Mouse (Mus musculus) stomach, embryonic 16.5 days (tissue): ENCODE results near the gene Olfm2. TPM values are rescaled to one million over a fixed set of nuclear protein-coding genes. Genes with fewer than 3 reads are reported as not detected.

Experiments used
- ATAC-seq: fragments of 200-750 bp; cut with Nextera tagmentation; 2 replicates; pipeline ENCODE4 v1.8.0; 2017; ENCODE audit warnings: moderate number of reproducible peaks, moderate TSS enrichment; ENCODE audit not compliant: insufficient read depth, low FRiP score
- H3K27ac ChIP-seq: fragments of 300-500 bp; sonication (generic); 2 replicates; pipeline ENCODE4 v1.5.1; 2014; ENCODE audit warnings: low read length
- H3K27me3 ChIP-seq: fragments of 300-500 bp; sonication (generic); 2 replicates; pipeline ENCODE4 v1.6.1; 2014; ENCODE audit warnings: low read length, control low read depth, mixed read lengths; ENCODE audit not compliant: control insufficient read depth, insufficient read depth
- H3K36me3 ChIP-seq: fragments of 300-500 bp; sonication (generic); 2 replicates; pipeline ENCODE4 v1.6.1; 2014; ENCODE audit warnings: low read length; ENCODE audit not compliant: control insufficient read depth, insufficient read depth
- H3K4me1 ChIP-seq: fragments of 300-500 bp; sonication (generic); 2 replicates; pipeline ENCODE4 v1.6.1; 2014; ENCODE audit warnings: low read length, control low read depth, mixed read lengths; ENCODE audit not compliant: control insufficient read depth, insufficient read depth
- H3K4me2 ChIP-seq: fragments of 300-500 bp; sonication (generic); 2 replicates; pipeline ENCODE4 v1.6.1; 2014; ENCODE audit warnings: low read depth, low read length, mixed read lengths
- H3K4me3 ChIP-seq: fragments of 300-500 bp; sonication (generic); replicated peaks from 2 replicates; pipeline ENCODE4 v1.5.1; 2014; ENCODE audit warnings: mild to moderate bottlenecking, low read length
- H3K9ac ChIP-seq: fragments of 300-500 bp; sonication (generic); 2 replicates; pipeline ENCODE4 v1.6.1; 2014; ENCODE audit warnings: low read length
- H3K9me3 ChIP-seq: fragments of 300-500 bp; sonication (generic); replicated peaks from 2 replicates; pipeline ENCODE4 v1.6.1; 2016; ENCODE audit warnings: low read length, control low read depth; ENCODE audit not compliant: control insufficient read depth
- WGBS: fragments of 180-500 bp; shearing (Covaris S2); extraction: QIAGEN DNeasy Blood & Tissue Kit; methylation state at CpG from one replicate; pipeline ENCODE4 v1.1.7; 2014; 5-methylcytosine and 5-hydroxymethylcytosine counted together
- polyA plus RNA-seq: library from polyadenylated mRNA; unstranded; fragments of >200 nt; fragmentation: Nextera tagmentation; extraction: Ambion mirVana; gene quantifications from 2 replicates; pipeline ENCODE4 v1.2.1, GENCODE M21; 2015

Gene Olfm2
- polyA plus RNA-seq, 1 experiment from 2014 or later = 7.4 TPM

DNA sequence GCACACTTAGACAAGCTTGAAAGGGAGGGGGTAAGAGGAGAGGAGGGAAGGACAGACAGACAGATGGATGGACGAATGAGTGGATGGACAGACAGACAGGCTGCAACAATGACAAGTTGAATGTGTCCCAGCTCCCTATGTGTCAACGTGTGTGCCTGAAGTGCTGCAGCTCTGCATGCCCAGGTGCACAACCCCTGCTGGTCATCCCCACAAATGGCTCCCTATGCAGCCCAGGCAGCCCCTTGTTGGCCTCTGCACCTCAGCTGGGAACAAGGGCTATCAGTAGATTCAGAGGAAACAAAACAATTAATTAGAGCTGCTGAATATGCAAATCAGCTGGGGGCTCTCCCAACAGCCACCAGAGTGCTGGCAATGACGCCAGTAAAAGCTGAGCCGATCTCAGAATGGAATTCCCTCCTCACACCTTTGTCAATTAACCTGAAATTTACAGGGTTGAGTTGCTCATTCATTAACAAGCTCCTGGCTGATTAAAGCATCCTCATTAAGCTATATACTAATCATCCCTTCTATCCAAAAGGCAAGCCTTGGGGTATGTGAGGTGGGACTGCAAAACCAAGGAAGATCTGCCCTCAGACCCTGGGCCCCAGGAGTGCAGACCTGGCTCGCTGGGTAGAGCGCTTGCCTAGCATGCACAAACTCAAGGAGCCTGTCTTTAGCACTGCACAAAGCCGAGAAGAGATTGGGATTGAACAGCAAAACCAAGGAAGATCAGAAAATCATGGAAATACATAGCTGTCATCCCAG lies 16.2 kb upstream of the Olfm2 start:
- Histone ChIP-seq H3K4me3 (no peak overlapping the region), H3K4me2 (no peak overlapping the region), H3K36me3 (no peaks in the 10 kb centered on the region), H3K27me3 (no peaks in the 10 kb centered on the region), H3K9me3 (no peaks in the 10 kb centered on the region), H3K9ac (no peak overlapping the region), H3K4me1 (no peaks in the 10 kb centered on the region), H3K27ac (no peak overlapping the region)
- no peak for ATAC-seq
- WGBS = 54% methylated on average over 7 of the region's 7 CpGs

DNA sequence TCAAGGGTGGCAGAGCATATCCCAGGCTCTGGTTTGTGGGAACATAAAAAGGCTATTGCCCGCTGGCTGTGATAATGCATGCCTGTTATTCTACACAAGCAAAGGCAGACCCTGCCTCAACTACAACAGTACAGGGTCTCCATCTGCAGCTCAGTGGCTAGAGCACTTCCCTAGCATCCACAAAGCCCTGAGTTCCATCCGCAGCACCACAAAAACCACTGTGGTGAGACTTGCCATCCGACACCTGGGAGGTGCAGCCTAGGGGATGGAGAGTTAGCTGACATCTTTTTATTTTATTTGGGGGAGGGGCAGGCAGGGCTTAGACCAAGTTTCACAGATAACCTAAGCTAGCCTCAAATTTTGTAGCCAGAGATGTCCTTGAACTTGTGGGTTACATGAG lies 15.2 kb upstream of the Olfm2 start:
- Histone ChIP-seq H3K4me2 (no peak overlapping the region), H3K9me3 (no peaks in the 10 kb centered on the region), H3K4me1 (no peaks in the 10 kb centered on the region), H3K27ac (peak overlapping the region; percentile 46), H3K27me3 (no peaks in the 10 kb centered on the region), H3K36me3 (no peaks in the 10 kb centered on the region), H3K4me3 (no peak overlapping the region), H3K9ac (no peak overlapping the region)
- 57% methylated on average over 3 of the region's 3 CpGs for WGBS
- no peak for ATAC-seq

GRCm38 (mm10) chr9:20760813-20761212 lies 14.7 kb upstream of the Olfm2 start:
- Histone ChIP-seq H3K4me1 (no peaks in the 10 kb centered on the region), H3K27me3 (no peaks in the 10 kb centered on the region), H3K9ac (no peak overlapping the region), H3K4me3 (no peak overlapping the region), H3K9me3 (no peaks in the 10 kb centered on the region), H3K36me3 (no peaks in the 10 kb centered on the region), H3K4me2 (no peak overlapping the region), H3K27ac (peak overlapping the region; percentile 46; the same call in 1 of the 2 replicates)
- WGBS = 46% methylated on average over 12 of the region's 12 CpGs
- ATAC-seq = peak; percentile 61; the same call in 1 of the 2 replicates

- H3K4me1 ChIP-seq = no peaks in the 10 kb centered on the region
- H3K27ac ChIP-seq = no peak overlapping the region
- no peaks in the 10 kb centered on the region for H3K36me3 ChIP-seq
- no peaks in the 10 kb centered on the region for H3K27me3 ChIP-seq
- 80% methylated on average over 6 of the region's 6 CpGs for WGBS
- no peak overlapping the region for H3K4me2 ChIP-seq
- H3K9me3 ChIP-seq = no peaks in the 10 kb centered on the region
- ATAC-seq = no peak
- H3K9ac ChIP-seq = no peak overlapping the region
- no peak overlapping the region for H3K4me3 ChIP-seq
Measured at GRCm38 (mm10) chr9:20758896-20759295, 12.7 kb upstream of the Olfm2 start.

GRCm38 (mm10) chr9:20758243-20758642 lies 12.1 kb upstream of the Olfm2 start:
- Histone ChIP-seq H3K9me3 (no peaks in the 10 kb centered on the region), H3K36me3 (no peaks in the 10 kb centered on the region), H3K4me3 (no peak overlapping the region), H3K4me2 (no peak overlapping the region), H3K9ac (no peak overlapping the region), H3K27me3 (no peaks in the 10 kb centered on the region), H3K27ac (no peak overlapping the region), H3K4me1 (no peaks in the 10 kb centered on the region)
- no peak for ATAC-seq
- WGBS = 71% methylated on average over 2 of the region's 2 CpGs

GRCm38 (mm10) chr9:20757087-20757955 lies 11.2 kb upstream of the Olfm2 start:
- Histone ChIP-seq H3K9me3 (no peaks in the 10 kb centered on the region), H3K4me2 (no peak overlapping the region), H3K27me3 (no peaks in the 10 kb centered on the region), H3K36me3 (no peaks in the 10 kb centered on the region), H3K4me1 (no peaks in the 10 kb centered on the region), H3K9ac (no peak overlapping the region), H3K27ac (no peak overlapping the region), H3K4me3 (no peak overlapping the region)
- no peak; the same call in 1 of the 2 replicates for ATAC-seq
- 60% methylated on average over 6 of the region's 6 CpGs for WGBS

DNA sequence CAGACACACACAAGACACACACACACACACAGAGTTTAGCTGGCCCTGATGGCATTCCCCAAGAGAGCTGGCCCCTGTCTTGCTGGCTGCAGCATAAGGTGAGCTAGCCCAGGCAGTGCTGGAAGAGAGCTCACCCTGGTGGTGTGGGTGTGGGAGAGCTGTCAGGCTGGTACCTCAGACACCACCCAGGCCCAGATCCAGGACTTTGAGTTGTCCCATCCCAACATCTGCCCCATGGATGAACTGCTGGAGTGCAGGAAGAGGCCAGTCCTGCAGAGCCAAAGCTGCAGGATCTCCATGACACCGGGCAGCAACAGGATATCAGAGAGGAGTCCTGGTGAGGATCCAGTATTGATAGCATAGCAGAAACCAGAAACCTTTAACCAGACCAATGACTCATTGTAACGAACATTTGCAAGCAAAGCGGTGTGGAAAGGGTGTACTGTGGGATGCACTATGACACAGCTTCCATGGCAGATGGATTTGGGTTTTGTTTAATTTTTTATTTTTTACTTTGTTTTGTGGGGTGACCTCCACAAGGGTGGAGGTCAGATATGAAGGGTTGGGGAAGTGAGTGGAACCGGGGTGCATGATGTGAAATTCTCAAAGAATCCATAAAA lies 10.0 kb upstream of the Olfm2 start:
- Histone ChIP-seq H3K36me3 (no peaks in the 10 kb centered on the region), H3K27ac (no peak overlapping the region), H3K9ac (no peak overlapping the region), H3K4me1 (no peaks in the 10 kb centered on the region), H3K4me3 (no peak overlapping the region), H3K4me2 (no peak overlapping the region), H3K9me3 (no peaks in the 10 kb centered on the region), H3K27me3 (no peaks in the 10 kb centered on the region)
- ATAC-seq = no peak
- 88% methylated on average over 4 of the region's 4 CpGs for WGBS

GRCm38 (mm10) chr9:20754335-20754734 lies 8.2 kb upstream of the Olfm2 start:
- H3K27ac ChIP-seq = no peak overlapping the region
- no peaks in the 10 kb centered on the region for H3K36me3 ChIP-seq
- no peaks in the 10 kb centered on the region for H3K9me3 ChIP-seq
- H3K4me2 ChIP-seq = no peak overlapping the region
- 86% methylated on average over 2 of the region's 2 CpGs for WGBS
- no peak overlapping the region for H3K4me3 ChIP-seq
- no peaks in the 10 kb centered on the region for H3K27me3 ChIP-seq
- no peak for ATAC-seq
- H3K4me1 ChIP-seq = no peaks in the 10 kb centered on the region
- no peak overlapping the region for H3K9ac ChIP-seq
